Mouse (Mus musculus) kidney, embryonic 15.5 days (tissue): ENCODE results near the gene Chrna7. TPM values are rescaled to one million over a fixed set of nuclear protein-coding genes. Genes with fewer than 3 reads are reported as not detected.

Experiments used
- ATAC-seq: fragments of 200-750 bp; cut with Nextera tagmentation; replicated peaks from 2 replicates; pipeline ENCODE4 v1.8.0; 2017; ENCODE audit warnings: moderate TSS enrichment; ENCODE audit not compliant: low FRiP score
- H3K27ac ChIP-seq: fragments of 300-500 bp; sonication (generic); 2 replicates; pipeline ENCODE4 v1.5.1; 2015; ENCODE audit warnings: mild to moderate bottlenecking, inconsistent platforms
- H3K27me3 ChIP-seq: fragments of 300-500 bp; sonication (generic); 2 replicates; pipeline ENCODE4 v1.6.1; 2015; ENCODE audit warnings: inconsistent platforms
- H3K36me3 ChIP-seq: fragments of 300-500 bp; sonication (generic); 2 replicates; pipeline ENCODE4 v1.6.1; 2015; ENCODE audit warnings: inconsistent platforms
- H3K4me1 ChIP-seq: fragments of 300-500 bp; sonication (generic); 2 replicates; pipeline ENCODE4 v1.6.1; 2015; ENCODE audit warnings: inconsistent platforms
- H3K4me2 ChIP-seq: fragments of 300-500 bp; sonication (generic); 2 replicates; pipeline ENCODE4 v1.6.1; 2015; ENCODE audit warnings: moderate library complexity, mild to moderate bottlenecking, inconsistent platforms
- H3K4me3 ChIP-seq: fragments of 300-500 bp; sonication (generic); replicated peaks from 2 replicates; pipeline ENCODE4 v1.5.1; 2015; ENCODE audit warnings: mild to moderate bottlenecking, inconsistent platforms
- H3K9ac ChIP-seq: fragments of 300-500 bp; sonication (generic); 2 replicates; pipeline ENCODE4 v1.6.1; 2015; ENCODE audit warnings: mild to moderate bottlenecking, inconsistent platforms
- H3K9me3 ChIP-seq: fragments of 300-500 bp; sonication (generic); replicated peaks from 2 replicates; pipeline ENCODE4 v1.6.1; 2016; ENCODE audit warnings: inconsistent platforms
- WGBS: fragments of 180-500 bp; shearing (Covaris S2); methylation state at CpG from one replicate; pipeline ENCODE4 v1.1.7; 2015; ENCODE audit warnings: mixed read lengths; 5-methylcytosine and 5-hydroxymethylcytosine counted together
- polyA plus RNA-seq: library from polyadenylated mRNA; unstranded; fragments of >200 nt; fragmentation: Nextera tagmentation; extraction: Ambion mirVana; gene quantifications from 2 replicates; pipeline ENCODE4 v1.2.1, GENCODE M21; 2015

The Chrna7 gene
- polyA plus RNA-seq = 3.4 and 4.5 TPM in 2 replicates

DNA sequence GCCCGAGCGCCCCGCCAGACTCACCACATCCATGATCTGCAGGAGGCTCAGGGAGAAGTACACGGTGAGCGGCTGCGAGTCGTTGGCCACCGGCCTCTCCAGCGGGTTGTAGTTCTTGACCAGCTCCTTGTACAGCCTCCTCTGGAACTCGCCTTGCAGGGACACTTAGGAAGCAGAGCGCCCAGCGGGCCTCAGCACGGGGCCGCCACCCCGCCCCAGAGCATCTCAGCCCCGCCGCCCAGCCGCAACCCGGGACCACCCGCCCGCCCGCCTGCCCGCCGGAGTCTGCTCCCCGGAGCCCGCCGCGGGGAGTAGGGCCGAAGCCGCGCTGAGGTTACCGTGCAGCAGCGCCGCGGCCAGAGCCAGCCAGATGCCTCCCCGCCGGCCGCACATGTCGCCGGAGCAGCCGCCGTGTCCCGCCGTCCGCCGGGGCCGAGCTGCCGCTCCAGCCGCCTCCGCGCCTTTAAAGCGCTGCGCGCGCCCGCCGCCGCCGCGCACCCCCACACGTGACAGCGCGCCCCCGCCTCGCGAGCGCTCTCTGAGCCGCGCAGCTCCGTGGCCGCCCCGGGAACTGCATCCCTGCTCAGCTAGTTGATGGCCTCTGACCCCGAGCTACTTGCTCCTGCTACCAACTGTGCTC, at the start of gene Chrna7:
Gene Chrna7 (minus strand): TSS at position 486 of the 640 bp plus-strand sequence.
- Histone ChIP-seq H3K9ac (peak within 1 kb of the TSS; percentile 51), H3K4me2 (peak within 1 kb of the TSS; percentile 83), H3K4me3 (peak within 1 kb of the TSS; percentile 53), H3K36me3 (no peaks in the 10 kb centered on the region), H3K9me3 (no peaks in the 10 kb centered on the region), H3K27me3 (peaks cover 3% of the 10 kb centered on the region; the same call in 1 of the 2 replicates), H3K27ac (no peak within 1 kb of the TSS), H3K4me1 (peaks cover 13% of the 10 kb centered on the region)
- WGBS = under 1% methylated on average over 70 of the region's 73 CpGs
- peak; percentile 95 for ATAC-seq

DNA sequence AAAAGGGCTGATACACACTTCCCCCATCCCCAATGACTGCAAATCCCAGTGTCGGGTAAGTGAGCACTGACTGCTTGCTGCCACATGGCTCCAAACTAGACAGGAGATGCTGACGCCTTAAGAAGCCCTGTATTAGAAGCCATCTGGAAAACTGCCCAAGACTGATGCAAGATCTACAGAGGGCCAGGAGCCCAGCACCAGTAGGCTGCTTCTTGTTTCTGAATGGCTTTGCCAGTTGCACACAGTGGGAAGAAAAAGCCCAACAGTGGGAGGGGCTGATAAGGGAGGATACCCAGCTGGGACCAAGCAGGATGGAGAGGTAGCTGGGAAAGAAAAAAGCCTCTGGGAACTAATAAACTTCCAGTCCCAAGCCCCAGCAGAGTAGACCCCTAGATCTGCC, 37.0 kb upstream of the Chrna7 start:
- 86% methylated on average over 2 of the region's 2 CpGs for WGBS
- no peaks in the 10 kb centered on the region for H3K27me3 ChIP-seq
- no peak overlapping the region for H3K27ac ChIP-seq
- H3K4me3 ChIP-seq = no peak overlapping the region
- H3K36me3 ChIP-seq = no peaks in the 10 kb centered on the region
- H3K4me1 ChIP-seq = no peaks in the 10 kb centered on the region
- ATAC-seq = no peak
- no peak overlapping the region for H3K4me2 ChIP-seq
- H3K9ac ChIP-seq = no peak overlapping the region
- H3K9me3 ChIP-seq = no peaks in the 10 kb centered on the region

DNA sequence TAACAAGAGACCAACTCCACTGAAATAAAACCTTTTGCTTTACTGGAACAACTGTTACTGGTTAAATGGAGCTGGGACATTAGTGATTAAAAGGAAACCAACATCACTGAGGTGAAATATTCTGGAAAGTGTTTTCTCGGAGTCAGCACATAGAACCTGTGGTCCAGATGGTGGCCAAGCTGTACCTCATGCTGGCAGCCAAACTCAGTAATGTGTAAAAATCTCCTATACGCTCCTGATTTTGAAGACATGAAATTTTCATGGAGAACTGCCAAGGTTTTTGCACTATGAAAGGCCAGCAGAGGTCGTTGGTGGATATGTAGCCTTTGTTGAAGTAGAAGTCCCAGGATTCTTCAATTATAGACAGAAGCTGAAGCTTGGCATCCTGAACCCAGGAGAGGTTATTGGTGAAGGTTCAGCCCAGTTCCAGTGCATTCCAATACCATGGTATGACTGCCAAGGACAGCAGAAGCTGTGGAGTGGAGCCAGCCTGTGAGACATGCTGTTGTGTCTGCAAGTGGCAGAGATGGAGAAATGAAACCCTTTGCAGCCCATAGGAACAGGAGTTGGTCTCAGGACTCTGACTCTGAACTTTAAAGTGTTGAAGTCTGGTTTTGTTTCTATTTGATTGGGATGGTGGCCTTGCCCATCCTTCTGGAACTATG, 25.6 kb upstream of the Chrna7 start:
- Histone ChIP-seq H3K4me1 (no peaks in the 10 kb centered on the region), H3K27ac (no peak overlapping the region), H3K9me3 (no peaks in the 10 kb centered on the region), H3K36me3 (no peaks in the 10 kb centered on the region), H3K27me3 (no peaks in the 10 kb centered on the region), H3K4me3 (no peak overlapping the region), H3K4me2 (no peak overlapping the region), H3K9ac (no peak overlapping the region)
- 77% methylated on average over 3 of the region's 3 CpGs for WGBS
- ATAC-seq = no peak

DNA sequence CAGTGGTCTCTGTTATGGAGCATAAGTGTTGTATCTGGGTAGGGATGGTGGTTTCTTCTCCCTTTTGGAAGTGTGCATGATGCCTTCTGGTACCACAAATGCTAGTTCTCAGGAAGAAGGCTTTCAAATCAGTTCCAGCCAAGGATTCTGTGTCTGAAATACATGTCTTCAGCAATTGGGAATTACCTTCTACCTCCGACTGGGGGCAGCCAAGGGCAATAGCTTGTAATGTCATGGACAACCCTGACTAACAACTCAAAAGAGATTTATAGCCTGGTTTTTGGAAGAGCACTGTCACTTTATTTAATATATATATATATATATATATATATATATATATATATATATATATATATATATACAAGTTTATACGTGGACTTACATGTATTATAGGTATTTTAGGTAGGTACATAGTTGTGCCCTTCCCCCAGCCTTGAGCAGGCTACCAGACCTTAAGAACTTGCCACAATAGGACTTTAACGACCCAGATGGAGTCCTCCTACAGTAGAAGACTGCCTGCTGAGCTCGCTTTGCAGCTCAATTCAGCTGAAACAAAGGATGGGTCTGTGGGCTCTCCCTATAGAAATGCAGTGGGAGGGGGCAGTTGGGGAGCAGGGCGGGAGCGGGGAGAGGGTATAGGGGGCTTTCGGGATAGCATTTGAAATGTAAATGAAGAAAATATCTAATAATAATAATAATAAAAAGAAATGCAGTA, 12.9 kb upstream of the Chrna7 start:
- no peak for ATAC-seq
- no peaks in the 10 kb centered on the region for H3K4me1 ChIP-seq
- no peak overlapping the region for H3K4me3 ChIP-seq
- no peak overlapping the region for H3K4me2 ChIP-seq
- no peaks in the 10 kb centered on the region for H3K27me3 ChIP-seq
- H3K9ac ChIP-seq = no peak overlapping the region
- 37% methylated on average over 7 of the region's 7 CpGs for WGBS
- H3K27ac ChIP-seq = no peak overlapping the region
- no peaks in the 10 kb centered on the region for H3K36me3 ChIP-seq
- H3K9me3 ChIP-seq = no peaks in the 10 kb centered on the region

DNA sequence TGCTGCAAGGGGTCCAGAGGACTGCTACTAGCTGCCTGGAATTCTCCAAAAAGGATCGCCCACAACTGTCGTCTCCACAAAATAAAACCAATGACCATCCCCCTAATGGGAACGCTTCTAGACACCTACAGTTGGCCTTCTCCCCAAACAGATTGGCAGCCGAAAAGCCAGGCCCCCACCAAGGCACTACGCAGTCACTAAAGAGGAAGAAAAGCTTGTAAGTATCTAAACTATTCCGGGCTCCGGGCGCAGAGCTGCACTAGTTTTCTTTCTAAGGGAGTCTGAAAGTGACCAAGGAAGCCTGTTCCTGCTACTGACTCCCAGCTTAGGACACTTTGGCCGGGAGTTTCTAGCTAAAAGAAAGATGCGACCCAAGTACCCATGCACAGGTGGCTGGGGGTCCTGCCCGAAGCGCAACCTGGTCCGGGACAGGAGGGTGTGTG, 707 bp downstream of the Chrna7 start:
- H3K4me3 ChIP-seq = peak overlapping the region; percentile 53
- H3K36me3 ChIP-seq = no peaks in the 10 kb centered on the region
- peak overlapping the region; percentile 51 for H3K9ac ChIP-seq
- peaks cover 3% of the 10 kb centered on the region; the same call in 1 of the 2 replicates for H3K27me3 ChIP-seq
- H3K4me2 ChIP-seq = peak overlapping the region; percentile 83
- 1% methylated on average over 13 of the region's 13 CpGs for WGBS
- H3K4me1 ChIP-seq = peaks cover 13% of the 10 kb centered on the region
- no peak overlapping the region for H3K27ac ChIP-seq
- no peak for ATAC-seq
- no peaks in the 10 kb centered on the region for H3K9me3 ChIP-seq

DNA sequence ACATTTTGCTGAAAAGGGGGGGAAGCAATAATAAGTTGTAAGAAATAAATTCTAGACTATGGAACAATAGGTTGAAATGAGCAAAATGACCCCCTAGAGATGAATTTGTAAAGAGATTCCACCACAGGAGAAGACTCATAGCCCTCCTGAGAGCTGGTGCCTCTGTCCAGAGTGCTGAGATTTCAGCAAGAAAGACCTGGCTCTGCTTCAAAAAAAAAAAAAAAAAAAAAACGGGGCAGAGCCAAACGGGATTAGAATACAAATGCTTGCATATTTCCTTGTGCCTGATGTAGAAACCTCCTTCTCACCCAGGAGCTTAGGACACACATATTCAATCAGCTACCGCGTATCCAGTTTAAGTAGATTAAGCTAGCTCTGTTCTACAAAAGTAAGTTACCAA, 2.9 kb downstream of the Chrna7 start:
- H3K4me1 ChIP-seq = peaks cover 13% of the 10 kb centered on the region
- no peak overlapping the region for H3K27ac ChIP-seq
- H3K36me3 ChIP-seq = no peaks in the 10 kb centered on the region
- H3K27me3 ChIP-seq = peaks cover 3% of the 10 kb centered on the region; the same call in 1 of the 2 replicates
- 28% methylated on average over 4 of the region's 4 CpGs for WGBS
- no peak overlapping the region for H3K4me3 ChIP-seq
- H3K9me3 ChIP-seq = no peaks in the 10 kb centered on the region
- no peak overlapping the region for H3K4me2 ChIP-seq
- no peak overlapping the region for H3K9ac ChIP-seq
- no peak for ATAC-seq

DNA sequence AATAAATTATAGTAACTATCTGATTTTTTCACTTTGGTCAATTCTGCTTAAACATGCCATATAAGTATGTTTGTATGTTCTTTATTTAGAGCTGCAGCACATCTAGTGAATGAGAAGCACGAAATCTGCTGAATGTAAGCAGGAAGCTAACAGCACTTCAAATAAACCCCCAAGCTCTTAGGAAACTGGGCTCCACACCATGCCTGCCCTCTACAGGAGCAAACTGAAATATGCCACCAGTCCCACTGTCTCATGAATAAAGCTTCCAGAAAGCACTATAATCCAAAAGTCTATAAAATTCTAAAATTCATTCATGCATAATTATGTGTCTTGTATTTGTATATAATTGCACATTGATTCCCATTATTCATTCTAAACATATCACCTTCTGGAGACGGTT, 5.2 kb downstream of the Chrna7 start:
- no peaks in the 10 kb centered on the region for H3K36me3 ChIP-seq
- WGBS = 61% methylated on average over 2 of the region's 2 CpGs
- H3K27ac ChIP-seq = no peak overlapping the region

DNA sequence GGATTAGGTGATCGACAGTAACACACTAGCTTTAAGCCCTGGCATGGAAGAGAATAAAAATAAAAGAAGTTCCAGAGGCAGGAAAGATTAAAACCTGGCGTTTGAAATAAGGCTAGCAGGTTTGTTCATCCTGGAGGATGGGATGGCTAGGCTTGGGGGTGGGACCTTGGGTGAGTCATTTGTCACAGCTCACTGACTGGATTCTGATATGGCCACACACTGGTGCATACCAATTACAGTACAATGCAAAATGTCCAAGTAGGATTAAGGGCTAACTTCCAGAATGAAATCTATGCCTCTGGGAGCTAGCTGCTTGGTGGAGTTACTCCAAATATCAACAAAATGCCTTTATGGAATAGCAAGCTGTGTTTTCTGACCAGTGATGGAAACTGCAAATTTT, 16.8 kb downstream of the Chrna7 start:
- Histone ChIP-seq H3K4me1 (no peaks in the 10 kb centered on the region), H3K36me3 (no peaks in the 10 kb centered on the region), H3K27me3 (no peaks in the 10 kb centered on the region), H3K27ac (no peak overlapping the region), H3K9me3 (no peaks in the 10 kb centered on the region), H3K4me2 (no peak overlapping the region), H3K4me3 (no peak overlapping the region), H3K9ac (no peak overlapping the region)
- no peak for ATAC-seq
- 73% methylated on average over 2 of the region's 2 CpGs for WGBS

More for the DNA sequence above, 5.2 kb downstream of the Chrna7 start:
- Histone ChIP-seq H3K9ac (no peak overlapping the region), H3K4me3 (no peak overlapping the region), H3K4me2 (no peak overlapping the region), H3K4me1 (peaks cover 13% of the 10 kb centered on the region), H3K27me3 (peaks cover 3% of the 10 kb centered on the region; the same call in 1 of the 2 replicates), H3K9me3 (no peaks in the 10 kb centered on the region)
- ATAC-seq = no peak

DNA sequence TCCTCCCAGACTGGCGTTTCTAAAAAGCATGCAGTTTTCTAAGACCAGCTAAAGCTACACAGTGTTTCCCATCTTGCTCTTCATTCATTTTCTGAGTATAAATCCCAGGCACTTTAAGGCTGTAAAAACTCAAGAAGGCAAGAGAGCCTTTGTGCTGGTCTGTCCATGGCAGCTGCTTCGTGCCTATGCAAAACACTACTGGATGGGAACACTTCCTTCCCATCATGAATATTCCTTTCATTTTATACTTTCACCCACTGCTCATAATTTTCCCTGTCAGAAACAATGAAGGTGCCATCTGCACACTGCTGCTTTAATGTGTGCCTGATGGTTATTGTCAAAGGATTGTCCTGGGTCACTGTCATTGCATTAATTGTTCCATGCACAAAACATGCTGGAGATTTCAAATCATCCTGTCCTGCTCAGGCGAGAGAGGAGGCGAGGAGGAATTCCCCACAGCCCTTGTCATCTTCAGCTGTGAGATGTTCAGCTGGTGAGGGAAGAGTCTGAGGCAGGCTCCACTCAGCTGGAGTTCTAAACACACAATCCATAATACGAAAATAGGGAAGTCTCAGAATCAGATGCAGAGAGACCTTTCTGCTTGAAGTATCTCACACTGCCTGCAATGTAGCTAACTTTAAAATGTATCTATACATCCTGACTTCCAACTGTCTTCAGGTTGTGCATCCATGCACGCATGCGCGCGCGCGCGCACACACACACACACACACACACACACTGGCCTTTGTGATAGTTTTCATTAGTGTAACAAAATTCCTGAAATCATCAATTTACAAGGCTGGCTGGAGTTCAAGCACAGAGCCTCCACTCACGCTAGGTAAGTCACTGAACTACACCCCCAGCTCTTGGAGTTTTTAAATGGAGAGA, 22.5 kb downstream of the Chrna7 start:
- Histone ChIP-seq H3K27ac (no peak overlapping the region), H3K4me3 (no peak overlapping the region), H3K4me2 (no peak overlapping the region), H3K36me3 (no peaks in the 10 kb centered on the region), H3K9ac (no peak overlapping the region), H3K9me3 (no peaks in the 10 kb centered on the region), H3K4me1 (no peaks in the 10 kb centered on the region), H3K27me3 (no peaks in the 10 kb centered on the region)
- ATAC-seq = no peak
- 78% methylated on average over 13 of the region's 13 CpGs for WGBS

DNA sequence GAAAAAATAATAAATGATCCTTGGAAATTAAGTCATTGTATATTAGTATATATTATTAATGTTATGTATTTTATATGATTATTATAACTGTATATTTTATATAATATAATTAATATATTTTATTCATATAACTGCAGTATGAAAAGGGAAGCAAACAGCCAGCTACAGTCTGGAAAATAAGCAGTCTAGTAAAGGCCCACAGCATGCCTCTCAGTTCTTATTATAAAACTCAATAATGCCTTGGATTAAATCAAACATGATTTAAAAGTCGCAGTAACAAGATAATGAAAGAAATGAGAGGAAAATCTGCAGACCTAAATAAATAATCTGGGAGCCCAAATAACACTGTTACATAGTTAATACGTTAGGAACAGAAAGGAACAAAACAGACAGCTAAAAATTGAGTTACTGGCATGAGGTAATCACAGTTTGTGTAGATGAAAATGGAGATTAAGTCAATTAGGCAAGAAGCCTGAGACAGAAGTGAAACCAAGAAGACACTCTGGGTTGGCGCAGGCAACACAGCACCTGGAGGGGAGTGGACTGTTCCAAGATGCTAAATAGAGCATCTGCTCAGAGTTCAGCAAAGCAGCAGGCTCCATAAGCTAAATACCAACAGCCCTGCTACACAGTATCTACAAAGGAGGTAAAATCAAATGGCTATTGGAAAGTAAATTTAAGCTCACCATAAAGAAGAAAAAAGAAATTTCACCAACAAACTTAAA, 42.1 kb downstream of the Chrna7 start:
- Histone ChIP-seq H3K27me3 (no peaks in the 10 kb centered on the region), H3K36me3 (no peaks in the 10 kb centered on the region), H3K4me3 (no peak overlapping the region), H3K9ac (no peak overlapping the region), H3K27ac (no peak overlapping the region), H3K9me3 (peaks cover 3% of the 10 kb centered on the region; the same call in 1 of the 2 replicates), H3K4me2 (no peak overlapping the region), H3K4me1 (no peaks in the 10 kb centered on the region)
- ATAC-seq = no peak
- WGBS = 78% methylated on average over 3 of the region's 3 CpGs

DNA sequence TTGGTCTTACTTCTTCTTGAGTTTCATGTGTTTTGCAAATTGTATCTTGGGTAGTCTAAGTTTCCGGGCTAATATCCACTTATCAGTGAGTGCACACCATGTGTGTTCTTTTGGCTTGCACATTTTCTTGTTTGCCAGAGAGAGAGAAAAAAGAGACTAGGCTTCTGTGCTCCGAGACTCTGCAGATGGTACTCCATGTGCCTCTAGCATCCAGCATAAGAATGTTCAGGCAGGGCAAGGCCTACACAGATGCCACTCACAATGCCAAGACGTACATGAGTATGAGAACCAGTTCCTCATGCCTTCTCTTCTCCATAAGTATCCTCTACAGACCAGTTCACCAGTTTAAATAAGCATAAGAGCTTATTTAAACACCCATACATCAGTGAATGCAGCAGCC, 47.8 kb downstream of the Chrna7 start:
- no peak overlapping the region for H3K27ac ChIP-seq
- no peak for ATAC-seq
- no peaks in the 10 kb centered on the region for H3K36me3 ChIP-seq
- H3K27me3 ChIP-seq = no peaks in the 10 kb centered on the region
- H3K9ac ChIP-seq = no peak overlapping the region
- no peaks in the 10 kb centered on the region for H3K4me1 ChIP-seq
- H3K9me3 ChIP-seq = no peaks in the 10 kb centered on the region
- H3K4me3 ChIP-seq = no peak overlapping the region
- WGBS = 84% methylated on average over 3 of the region's 3 CpGs
- H3K4me2 ChIP-seq = no peak overlapping the region
